Mouse (Mus musculus) MEL-GATA-1-ER (cell line): ENCODE results near the gene Scamp2.
A peak's percentile ranks its signal among the peaks of the same experiment; 100 is the strongest.

ENCODE experiments used
- DNase-seq: peaks from one replicate; pipeline ENCODE4 v3.0.0-alpha.2; 2012; ENCODE audit warnings: low read depth; ENCODE audit errors: extremely low read depth

Gene Scamp2

GRCm38 (mm10) chr9:57593454-57594173 lies 32.9 kb downstream of the Scamp2 start:
- DNase-seq: no peak

- no peak for DNase-seq
Observed at GRCm38 (mm10) chr9:57594174-57594509, 33.4 kb downstream of the Scamp2 start.

- DNase-seq: no peak
Observed at GRCm38 (mm10) chr9:57597265-57597664, 36.5 kb downstream of the Scamp2 start.

- DNase-seq: no peak
Observed at GRCm38 (mm10) chr9:57597929-57598382, 37.2 kb downstream of the Scamp2 start.

GRCm38 (mm10) chr9:57598851-57599563 lies 38.3 kb downstream of the Scamp2 start:
- DNase-seq: no peak

GRCm38 (mm10) chr9:57600620-57601352 lies 40.0 kb downstream of the Scamp2 start:
- DNase-seq: peak; percentile 26

- no peak for DNase-seq
Observed at GRCm38 (mm10) chr9:57601353-57601706, 40.6 kb downstream of the Scamp2 start.

- DNase-seq: no peak
Observed at GRCm38 (mm10) chr9:57602098-57602497, 41.4 kb downstream of the Scamp2 start.

- DNase-seq: no peak
Observed at GRCm38 (mm10) chr9:57604875-57605274, 44.1 kb downstream of the Scamp2 start.

GRCm38 (mm10) chr9:57605503-57605902 lies 44.8 kb downstream of the Scamp2 start:
- no peak for DNase-seq

GRCm38 (mm10) chr9:57606139-57606851 lies 45.6 kb downstream of the Scamp2 start, which contains the start of gene Cplx3:
Gene Cplx3, minus strand, starts transcription at chr9:57606281.
- DNase-seq: no peak

GRCm38 (mm10) chr9:57609803-57610202 lies 49.1 kb downstream of the Scamp2 start:
- no peak for DNase-seq

- no peak for DNase-seq
Observed at GRCm38 (mm10) chr9:57610359-57610826, 49.6 kb downstream of the Scamp2 start.

- DNase-seq: no peak
Observed at GRCm38 (mm10) chr9:57612587-57612986, 51.8 kb downstream of the Scamp2 start.

GRCm38 (mm10) chr9:57613975-57614374 lies 53.2 kb downstream of the Scamp2 start:
- DNase-seq: no peak

GRCm38 (mm10) chr9:57614786-57615185 lies 54.0 kb downstream of the Scamp2 start:
- no peak for DNase-seq

GRCm38 (mm10) chr9:57617556-57618169 lies 56.9 kb downstream of the Scamp2 start:
- no peak for DNase-seq

- DNase-seq: no peak
Observed at GRCm38 (mm10) chr9:57618854-57619253, 58.1 kb downstream of the Scamp2 start.

GRCm38 (mm10) chr9:57620674-57621073 lies 59.9 kb downstream of the Scamp2 start, which contains the start of gene Lman1l:
Gene Lman1l, minus strand, starts transcription at chr9:57620774.
- no peak for DNase-seq

- no peak for DNase-seq
Observed at GRCm38 (mm10) chr9:57624295-57624694, 63.6 kb downstream of the Scamp2 start.
